Mouse (Mus musculus) right cerebral cortex, adult 18-20 months (tissue): ENCODE data around the gene Gpr137c.

Source experiments
- DNase-seq: peaks from one replicate; pipeline ENCODE4 v3.0.0; 2022; ENCODE audit warnings: mixed read lengths

Gene Gpr137c

GRCm38 (mm10) chr14:45303939-45304338, 84.4 kb downstream of the Gpr137c start:
- no peak for DNase-seq

GRCm38 (mm10) chr14:45304389-45304788, 84.9 kb downstream of the Gpr137c start:
- DNase-seq = no peak

- DNase-seq = no peak
These were observed 86.3 kb downstream of the Gpr137c start for GRCm38 (mm10) chr14:45305852-45306251.

- DNase-seq = no peak
These were observed 88.3 kb downstream of the Gpr137c start for GRCm38 (mm10) chr14:45307630-45308328.

- no peak for DNase-seq
These were observed 90.1 kb downstream of the Gpr137c start for GRCm38 (mm10) chr14:45309646-45310045.

- no peak for DNase-seq
These were observed 90.6 kb downstream of the Gpr137c start for GRCm38 (mm10) chr14:45310101-45310500.

- no peak for DNase-seq
These were observed 97.4 kb downstream of the Gpr137c start for GRCm38 (mm10) chr14:45316927-45317326.

GRCm38 (mm10) chr14:45317921-45318411, 98.4 kb downstream of the Gpr137c start:
- DNase-seq = no peak

GRCm38 (mm10) chr14:45318426-45319236, 99.1 kb downstream of the Gpr137c start, which contains the start of gene Ero1l:
Gene Ero1l (minus strand): TSS chr14:45318771.
- DNase-seq = peak; percentile 89

GRCm38 (mm10) chr14:45319237-45319610, 99.7 kb downstream of the Gpr137c start:
- no peak for DNase-seq

GRCm38 (mm10) chr14:45320111-45320510, 100.6 kb downstream of the Gpr137c start:
- DNase-seq = no peak

GRCm38 (mm10) chr14:45321067-45321466, 101.5 kb downstream of the Gpr137c start:
- DNase-seq = no peak

GRCm38 (mm10) chr14:45321622-45322021, 102.1 kb downstream of the Gpr137c start:
- DNase-seq = no peak

GRCm38 (mm10) chr14:45322450-45322849, 102.9 kb downstream of the Gpr137c start:
- DNase-seq = no peak

- no peak for DNase-seq
These were observed 103.8 kb downstream of the Gpr137c start for GRCm38 (mm10) chr14:45323320-45323719.

GRCm38 (mm10) chr14:45325471-45325870, 106.0 kb downstream of the Gpr137c start:
- no peak for DNase-seq

GRCm38 (mm10) chr14:45328072-45328713, 108.7 kb downstream of the Gpr137c start:
- no peak for DNase-seq

GRCm38 (mm10) chr14:45329018-45329588, 109.6 kb downstream of the Gpr137c start:
- DNase-seq = no peak

GRCm38 (mm10) chr14:45329589-45330181, 110.2 kb downstream of the Gpr137c start, which contains the start of gene Psmc6:
Gene Psmc6 (plus strand): TSS chr14:45329788.
- DNase-seq = peak; percentile 94
